Mouse (Mus musculus) myocyte (in vitro differentiated cells): Measurements from ENCODE around the gene Taf11. TPM values are rescaled to one million over a fixed set of nuclear protein-coding genes. Genes with fewer than 3 reads are reported as not detected.

ENCODE experiments used
- H3K27me3 ChIP-seq: one replicate; pipeline ENCODE4 v1.6.1; 2011; ENCODE audit not compliant: control insufficient read depth, insufficient read depth, insufficient read length
- H3K36me3 ChIP-seq: one replicate; pipeline ENCODE4 v1.6.1; 2011; ENCODE audit not compliant: control insufficient read depth, insufficient read depth
- H3K4me2 ChIP-seq: one replicate; pipeline ENCODE4 v1.6.1; 2011; ENCODE audit warnings: low read depth, control low read depth
- H3K4me3 ChIP-seq: one replicate; pipeline ENCODE4 v1.5.1; 2011; ENCODE audit warnings: mild to moderate bottlenecking, control low read depth, moderate library complexity
- H3K79me2 ChIP-seq: one replicate; pipeline ENCODE4 v1.6.1; 2011; ENCODE audit not compliant: control insufficient read depth, insufficient read depth
- H3ac ChIP-seq: one replicate; pipeline ENCODE4 v1.6.1; 2011; ENCODE audit not compliant: control insufficient read depth, insufficient read length
- CEBPB ChIP-seq: IDR thresholded peaks from 2 replicates; pipeline ENCODE4 v1.6.1; 2011; ENCODE audit warnings: mild to moderate bottlenecking, moderate library complexity; ENCODE audit not compliant: poor library complexity, insufficient read depth, severe bottlenecking
- E2F4 ChIP-seq: IDR thresholded peaks from one replicate; pipeline ENCODE4 v1.6.1; 2011; ENCODE audit warnings: mild to moderate bottlenecking, control low read depth, moderate library complexity; ENCODE audit not compliant: insufficient read depth
- MAX ChIP-seq: IDR thresholded peaks from one replicate; pipeline ENCODE4 v1.6.1; 2011; ENCODE audit warnings: low read depth, mild to moderate bottlenecking, control low read depth
- MYOD1 ChIP-seq, 3 experiments: IDR thresholded peaks; one replicate each; pipeline ENCODE4 v1.6.1; 2011; ENCODE audit warnings: control low read depth in 2 of 3, low read depth in 2 of 3, mild to moderate bottlenecking in 2 of 3, moderate library complexity in 1 of 3; ENCODE audit not compliant: insufficient read length in 2 of 3, control insufficient read depth in 1 of 3
- MYOG ChIP-seq, 3 experiments: IDR thresholded peaks; one replicate each; pipeline ENCODE4 v1.6.1; 2011; ENCODE audit warnings: control low read depth in 2 of 3, low read depth in 2 of 3, mild to moderate bottlenecking in 2 of 3; ENCODE audit not compliant: insufficient read length in 2 of 3, control insufficient read depth in 1 of 3, insufficient read depth in 1 of 3
- POLR2A ChIP-seq: IDR thresholded peaks from one replicate; pipeline ENCODE4 v1.6.1; 2011; ENCODE audit warnings: low read depth, mild to moderate bottlenecking, control low read depth, moderate library complexity; ENCODE audit not compliant: insufficient read length
- POLR2AphosphoS2 ChIP-seq: IDR thresholded peaks from one replicate; pipeline ENCODE4 v1.6.1; 2011; ENCODE audit warnings: low read depth, control low read depth; ENCODE audit not compliant: insufficient read length
- REST ChIP-seq: IDR thresholded peaks from one replicate; pipeline ENCODE4 v1.6.1; 2011; ENCODE audit warnings: mild to moderate bottlenecking, control low read depth, moderate library complexity; ENCODE audit not compliant: insufficient read depth, insufficient read length
- SRF ChIP-seq: IDR thresholded peaks from one replicate; pipeline ENCODE4 v1.6.1; 2011; ENCODE audit warnings: low read depth; ENCODE audit not compliant: control insufficient read depth, insufficient read length
- TCF12 ChIP-seq: IDR thresholded peaks from one replicate; pipeline ENCODE4 v1.6.1; 2011; ENCODE audit warnings: mild to moderate bottlenecking, control low read depth; ENCODE audit not compliant: poor library complexity, insufficient read depth, severe bottlenecking
- TCF3 ChIP-seq: IDR thresholded peaks from one replicate; pipeline ENCODE4 v1.6.1; 2011; ENCODE audit warnings: low read depth, control low read depth; ENCODE audit not compliant: insufficient read length
- USF1 ChIP-seq: IDR thresholded peaks from one replicate; pipeline ENCODE4 v1.6.1; 2011; ENCODE audit warnings: low read depth, mild to moderate bottlenecking, control low read depth, moderate library complexity
- polyA plus RNA-seq: library from polyadenylated mRNA; unstranded; fragments of >200 nt; fragmentation: generic; extraction: Trizol; gene quantifications from one replicate; pipeline ENCODE4 v1.2.1, GENCODE M21; 2012; ENCODE audit warnings: missing spikeins

Taf11 gene
- polyA plus RNA-seq, 1 experiment: 28.9 TPM

DNA sequence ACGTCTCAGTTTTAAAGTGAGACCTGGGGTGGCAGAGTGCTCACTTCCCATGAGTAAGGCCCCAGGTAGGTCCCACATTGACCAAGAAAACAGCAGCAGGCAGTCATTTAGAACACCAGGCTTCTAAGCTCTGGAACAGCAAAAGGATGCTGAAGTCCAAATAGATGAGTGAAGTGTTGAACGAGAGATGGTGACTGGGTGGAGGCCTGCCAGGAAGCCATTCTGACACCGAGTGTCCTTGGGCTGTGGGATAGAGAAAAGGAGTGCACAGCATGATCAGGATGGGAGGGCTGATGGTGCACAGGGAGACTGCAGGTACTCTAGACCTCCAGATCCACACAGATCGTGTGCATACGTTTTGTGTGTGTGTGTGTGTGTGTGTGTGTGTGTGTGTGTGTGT lies 31.5 kb upstream of the Taf11 start:
- H3K4me3 ChIP-seq: no peak overlapping the region
- H3K79me2 ChIP-seq: no peaks in the 10 kb centered on the region
- H3K4me2 ChIP-seq: no peak overlapping the region
- H3K36me3 ChIP-seq: no peaks in the 10 kb centered on the region
- TF ChIP-seq POLR2AphosphoS2: no peak
- TF ChIP-seq MAX: no peak
- no peak for TF ChIP-seq MYOD1 (IDR thresholded peaks at IDR 0.05; ENCODE audit: control insufficient read depth in 1 of 3, insufficient read length in 2 of 3, low read depth in 2 of 3)
- no peak for TF ChIP-seq REST
- TF ChIP-seq CEBPB: no peak
- TF ChIP-seq TCF12: no peak
- no peak for TF ChIP-seq MYOG (IDR thresholded peaks at IDR 0.05; ENCODE audit: control insufficient read depth in 1 of 3, insufficient read depth in 1 of 3, insufficient read length in 2 of 3, low read depth in 2 of 3)
- no peaks in the 10 kb centered on the region for H3K27me3 ChIP-seq
- H3ac ChIP-seq: no peak overlapping the region

DNA sequence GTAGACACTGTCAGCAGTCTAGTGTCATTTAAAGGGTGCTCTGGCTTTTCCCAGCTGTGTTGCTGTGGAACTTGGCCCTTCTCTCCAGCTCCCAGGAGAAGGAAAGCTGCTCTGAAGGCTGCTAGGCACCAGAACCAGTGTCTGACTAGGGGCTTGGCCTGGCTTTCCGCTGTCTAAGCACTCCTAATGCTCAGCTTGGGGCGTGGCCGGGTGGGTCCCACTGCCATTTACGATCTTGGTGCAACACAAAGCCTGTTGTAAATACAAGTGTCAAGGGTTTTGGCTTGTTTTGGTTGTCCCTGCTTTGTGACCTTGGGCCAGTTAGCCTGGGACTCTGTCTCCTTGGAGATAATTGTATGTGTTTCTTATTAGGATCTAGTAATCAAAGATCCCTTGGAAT lies 30.7 kb upstream of the Taf11 start:
- Histone ChIP-seq H3ac (no peak overlapping the region), H3K79me2 (no peaks in the 10 kb centered on the region), H3K4me2 (no peak overlapping the region), H3K27me3 (no peaks in the 10 kb centered on the region), H3K36me3 (no peaks in the 10 kb centered on the region), H3K4me3 (no peak overlapping the region)
- TF ChIP-seq MYOG (IDR thresholded peaks at IDR 0.05; ENCODE audit: control insufficient read depth in 1 of 3, insufficient read depth in 1 of 3, insufficient read length in 2 of 3, low read depth in 2 of 3): no peak
- TF ChIP-seq CEBPB: no peak
- TF ChIP-seq SRF: no peak
- no peak for TF ChIP-seq MAX
- no peak for TF ChIP-seq POLR2A
- no peak for TF ChIP-seq TCF3
- TF ChIP-seq TCF12: no peak
- no peak for TF ChIP-seq REST
- no peak for TF ChIP-seq E2F4
- no peak for TF ChIP-seq USF1
- TF ChIP-seq MYOD1 (IDR thresholded peaks at IDR 0.05; ENCODE audit: control insufficient read depth in 1 of 3, insufficient read length in 2 of 3, low read depth in 2 of 3): no peak
- TF ChIP-seq POLR2AphosphoS2: no peak

DNA sequence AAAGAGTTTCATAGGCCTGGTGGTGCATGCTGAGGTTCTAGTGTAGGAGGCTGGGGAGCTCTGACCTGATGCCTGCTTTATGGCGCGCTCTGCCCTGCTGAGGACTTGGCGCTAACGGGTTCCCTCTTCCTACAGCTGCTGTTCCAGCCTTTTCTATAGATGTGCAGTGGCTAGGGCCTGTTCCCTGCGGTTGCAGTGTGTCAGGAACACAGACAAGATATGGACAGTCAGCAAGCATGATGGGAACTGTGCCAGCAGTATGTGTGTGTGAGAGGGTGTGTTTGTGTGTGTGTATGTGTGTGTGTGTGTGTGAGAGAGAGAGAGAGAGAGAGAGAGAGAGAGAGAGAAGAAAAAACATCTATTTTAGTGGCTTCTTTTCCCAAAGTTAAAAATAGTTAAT lies 29.4 kb upstream of the Taf11 start:
- Histone ChIP-seq H3K36me3 (no peaks in the 10 kb centered on the region), H3ac (no peak overlapping the region), H3K79me2 (no peaks in the 10 kb centered on the region), H3K4me2 (no peak overlapping the region), H3K4me3 (no peak overlapping the region), H3K27me3 (no peaks in the 10 kb centered on the region)
- no peak for TF ChIP-seq TCF12
- TF ChIP-seq CEBPB: no peak
- no peak for TF ChIP-seq SRF
- TF ChIP-seq MYOG (IDR thresholded peaks at IDR 0.05; ENCODE audit: control insufficient read depth in 1 of 3, insufficient read depth in 1 of 3, insufficient read length in 2 of 3, low read depth in 2 of 3): no peak

DNA sequence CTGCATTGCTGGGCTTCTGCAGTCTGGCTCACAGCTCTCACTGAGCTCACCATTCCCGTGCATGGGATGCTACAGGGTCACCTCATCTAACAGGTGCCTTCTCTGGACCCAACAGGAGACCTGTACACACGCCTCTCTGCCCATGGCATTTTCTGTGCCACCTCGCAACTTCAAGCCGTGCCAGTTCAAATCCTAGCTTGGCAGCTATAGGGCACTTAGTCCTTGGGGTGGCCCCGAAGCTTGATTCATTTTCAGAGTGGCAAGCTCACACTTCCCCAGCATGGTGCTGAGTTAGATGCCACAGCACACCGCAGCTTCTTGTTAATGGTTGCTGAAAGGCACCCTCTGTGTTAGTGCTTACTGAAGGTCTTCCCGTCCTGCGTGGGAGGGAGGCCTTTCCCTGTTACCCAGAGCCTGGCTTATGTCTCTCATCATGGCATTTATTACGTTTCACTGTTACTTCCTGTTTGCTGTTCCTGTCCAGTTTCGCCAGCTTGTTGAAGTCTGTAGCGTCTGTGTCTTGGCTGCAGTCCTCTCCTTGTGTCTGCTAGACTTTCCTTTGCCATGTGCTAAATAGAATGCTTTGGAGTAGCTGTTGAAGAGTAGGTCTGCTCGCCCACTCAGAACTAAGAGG lies 28.6 kb upstream of the Taf11 start:
- no peak overlapping the region for H3K4me2 ChIP-seq
- no peak for TF ChIP-seq CEBPB
- no peak for TF ChIP-seq E2F4
- no peak for TF ChIP-seq SRF
- TF ChIP-seq TCF3: no peak
- no peak for TF ChIP-seq POLR2AphosphoS2
- TF ChIP-seq REST: no peak
- TF ChIP-seq TCF12: no peak
- no peak for TF ChIP-seq MYOD1 (IDR thresholded peaks at IDR 0.05; ENCODE audit: control insufficient read depth in 1 of 3, insufficient read length in 2 of 3, low read depth in 2 of 3)
- TF ChIP-seq POLR2A: no peak
- no peak for TF ChIP-seq USF1
- no peak overlapping the region for H3K4me3 ChIP-seq

DNA sequence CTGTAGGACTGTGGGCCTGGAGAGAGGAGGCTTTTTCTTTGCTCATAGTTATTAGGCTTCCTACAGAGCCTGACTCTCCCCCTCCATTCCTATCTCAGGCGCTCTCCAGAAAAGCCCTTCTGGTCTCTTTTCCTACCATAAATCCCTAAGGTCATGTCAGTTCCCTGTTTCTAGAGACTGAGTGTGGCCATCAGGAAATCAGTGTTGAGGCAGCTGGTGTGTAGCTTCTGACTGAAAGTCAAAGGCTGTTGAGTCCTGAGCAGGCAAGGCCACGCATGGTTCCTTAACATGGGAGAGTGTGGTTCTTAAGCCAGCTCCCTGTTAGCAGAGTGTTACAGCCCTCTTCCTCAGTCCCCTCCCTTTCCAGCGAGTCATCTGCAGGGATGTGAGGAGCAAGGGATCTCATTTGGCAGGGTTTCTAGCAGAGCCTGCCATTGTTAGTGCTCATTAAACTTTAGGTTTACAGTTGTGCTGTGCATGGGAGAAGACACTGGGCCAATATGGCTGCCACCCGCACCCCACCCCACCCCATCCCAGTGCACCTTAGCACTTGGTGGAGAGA lies 27.5 kb upstream of the Taf11 start:
- Histone ChIP-seq H3K27me3 (no peaks in the 10 kb centered on the region), H3K36me3 (no peaks in the 10 kb centered on the region), H3K4me3 (no peak overlapping the region)

More for the DNA sequence above, 28.6 kb upstream of the Taf11 start:
- Histone ChIP-seq H3K36me3 (no peaks in the 10 kb centered on the region), H3ac (no peak overlapping the region), H3K27me3 (no peaks in the 10 kb centered on the region), H3K79me2 (no peaks in the 10 kb centered on the region)

More for the DNA sequence above, 27.5 kb upstream of the Taf11 start:
- Histone ChIP-seq H3K79me2 (no peaks in the 10 kb centered on the region), H3K4me2 (no peak overlapping the region), H3ac (no peak overlapping the region)
- TF ChIP-seq TCF3 (no peak), TCF12 (no peak), POLR2A (no peak), MAX (no peak), USF1 (no peak), POLR2AphosphoS2 (no peak), MYOD1 (IDR thresholded peaks at IDR 0.05; ENCODE audit: control insufficient read depth in 1 of 3, insufficient read length in 2 of 3, low read depth in 2 of 3) (no peak), SRF (no peak), CEBPB (no peak), REST (no peak), MYOG (IDR thresholded peaks at IDR 0.05; ENCODE audit: control insufficient read depth in 1 of 3, insufficient read depth in 1 of 3, insufficient read length in 2 of 3, low read depth in 2 of 3) (no peak), E2F4 (no peak)
